Mouse (Mus musculus) heart, embryonic 15.5 days (tissue): ENCODE results near the gene AA986860. TPM values are rescaled to one million over a fixed set of nuclear protein-coding genes. Genes with fewer than 3 reads are reported as not detected.

Experiments
- ATAC-seq: fragments of 200-750 bp; cut with Nextera tagmentation; replicated peaks from 2 replicates; pipeline ENCODE4 v1.8.0; 2017; ENCODE audit warnings: low read depth, moderate TSS enrichment; ENCODE audit not compliant: insufficient number of reproducible peaks, insufficient read depth, low FRiP score
- H3K27ac ChIP-seq: fragments of 300-500 bp; sonication (generic); 2 replicates; pipeline ENCODE4 v1.5.1; 2015; ENCODE audit warnings: mild to moderate bottlenecking, inconsistent platforms
- H3K27me3 ChIP-seq: fragments of 300-500 bp; sonication (generic); 2 replicates; pipeline ENCODE4 v1.6.1; 2015; ENCODE audit warnings: inconsistent platforms
- H3K36me3 ChIP-seq: fragments of 300-500 bp; sonication (generic); 2 replicates; pipeline ENCODE4 v1.6.1; 2015; ENCODE audit warnings: mild to moderate bottlenecking, inconsistent platforms
- H3K4me1 ChIP-seq: fragments of 300-500 bp; sonication (generic); replicated peaks from 2 replicates; pipeline ENCODE4 v1.6.1; 2015; ENCODE audit warnings: inconsistent platforms
- H3K4me2 ChIP-seq: fragments of 300-500 bp; sonication (generic); 2 replicates; pipeline ENCODE4 v1.6.1; 2015; ENCODE audit warnings: inconsistent platforms, mild to moderate bottlenecking, moderate library complexity
- H3K4me3 ChIP-seq: fragments of 300-500 bp; sonication (generic); 2 replicates; pipeline ENCODE4 v1.5.1; 2015; ENCODE audit warnings: mild to moderate bottlenecking, inconsistent platforms
- H3K9ac ChIP-seq: fragments of 300-500 bp; sonication (generic); 2 replicates; pipeline ENCODE4 v1.6.1; 2015; ENCODE audit warnings: mild to moderate bottlenecking, inconsistent platforms
- H3K9me3 ChIP-seq: fragments of 300-500 bp; sonication (generic); replicated peaks from 2 replicates; pipeline ENCODE4 v1.6.1; 2016; ENCODE audit warnings: inconsistent platforms
- WGBS: fragments of 180-500 bp; shearing (Covaris S2); methylation state at CpG from one replicate; pipeline ENCODE4 v1.1.7; 2015; ENCODE audit warnings: mixed read lengths; 5-methylcytosine and 5-hydroxymethylcytosine counted together
- polyA plus RNA-seq: library from polyadenylated mRNA; unstranded; fragments of >200 nt; fragmentation: Nextera tagmentation; extraction: Ambion mirVana; gene quantifications from 2 replicates; pipeline ENCODE4 v1.2.1, GENCODE M21; 2015

The AA986860 gene
- polyA plus RNA-seq, result 0.89 and 2.0 TPM in 2 replicates

- Histone ChIP-seq H3K4me2 (peak within 1 kb of the TSS; percentile 56), H3K27ac (no peak within 1 kb of the TSS), H3K27me3 (no peaks in the 10 kb centered on the region), H3K4me3 (peak within 1 kb of the TSS; percentile 17), H3K9ac (no peak within 1 kb of the TSS), H3K4me1 (peaks cover 19% of the 10 kb centered on the region), H3K36me3 (no peaks in the 10 kb centered on the region), H3K9me3 (no peaks in the 10 kb centered on the region)
- 11% methylated on average over 10 of the region's 10 CpGs for WGBS
- peak; percentile 71; the same call in 1 of the 2 replicates for ATAC-seq
These were observed at the start of gene AA986860 for GRCm38 (mm10) chr1:130731741-130732337. AA986860 (plus strand) TSS chr1:130731976.

GRCm38 (mm10) chr1:130683905-130684304 lies 47.9 kb upstream of the AA986860 start:
- ATAC-seq, result no peak
- no peaks in the 10 kb centered on the region for H3K36me3 ChIP-seq
- H3K4me3 ChIP-seq, result no peak overlapping the region
- H3K4me2 ChIP-seq, result no peak overlapping the region
- H3K9ac ChIP-seq, result no peak overlapping the region
- H3K27me3 ChIP-seq, result no peaks in the 10 kb centered on the region
- 45% methylated on average over 1 of the region's 1 CpGs for WGBS
- H3K9me3 ChIP-seq, result no peaks in the 10 kb centered on the region
- H3K27ac ChIP-seq, result no peak overlapping the region
- no peaks in the 10 kb centered on the region for H3K4me1 ChIP-seq

GRCm38 (mm10) chr1:130698601-130699000 lies 33.2 kb upstream of the AA986860 start:
- Histone ChIP-seq H3K4me3 (no peak overlapping the region), H3K4me1 (no peaks in the 10 kb centered on the region), H3K27me3 (no peaks in the 10 kb centered on the region), H3K9ac (no peak overlapping the region), H3K36me3 (peaks cover 47% of the 10 kb centered on the region), H3K4me2 (no peak overlapping the region), H3K9me3 (no peaks in the 10 kb centered on the region), H3K27ac (no peak overlapping the region)
- WGBS, result 91% methylated on average over 5 of the region's 5 CpGs
- no peak for ATAC-seq

GRCm38 (mm10) chr1:130699937-130700633 lies 31.7 kb upstream of the AA986860 start:
- Histone ChIP-seq H3K9ac (no peak overlapping the region), H3K4me3 (no peak overlapping the region), H3K27me3 (no peaks in the 10 kb centered on the region), H3K4me2 (no peak overlapping the region), H3K36me3 (peaks cover 49% of the 10 kb centered on the region), H3K27ac (no peak overlapping the region), H3K4me1 (no peaks in the 10 kb centered on the region), H3K9me3 (no peaks in the 10 kb centered on the region)
- ATAC-seq, result no peak
- WGBS, result 75% methylated on average over 10 of the region's 10 CpGs

GRCm38 (mm10) chr1:130701976-130702375 lies 29.8 kb upstream of the AA986860 start:
- no peaks in the 10 kb centered on the region for H3K27me3 ChIP-seq
- H3K36me3 ChIP-seq, result peaks cover 54% of the 10 kb centered on the region
- H3K4me3 ChIP-seq, result no peak overlapping the region
- no peak overlapping the region for H3K9ac ChIP-seq
- no peak for ATAC-seq
- H3K4me1 ChIP-seq, result no peaks in the 10 kb centered on the region
- WGBS, result 95% methylated on average over 11 of the region's 11 CpGs
- no peak overlapping the region for H3K27ac ChIP-seq
- H3K9me3 ChIP-seq, result no peaks in the 10 kb centered on the region
- no peak overlapping the region for H3K4me2 ChIP-seq

GRCm38 (mm10) chr1:130703613-130704012 lies 28.2 kb upstream of the AA986860 start:
- no peak for ATAC-seq
- Histone ChIP-seq H3K27me3 (no peaks in the 10 kb centered on the region), H3K4me3 (no peak overlapping the region), H3K4me1 (no peaks in the 10 kb centered on the region), H3K36me3 (peaks cover 52% of the 10 kb centered on the region), H3K9ac (no peak overlapping the region), H3K27ac (no peak overlapping the region), H3K4me2 (no peak overlapping the region), H3K9me3 (no peaks in the 10 kb centered on the region)
- WGBS, result 80% methylated on average over 2 of the region's 2 CpGs

GRCm38 (mm10) chr1:130710283-130711080 lies 21.3 kb upstream of the AA986860 start:
- no peak overlapping the region for H3K4me2 ChIP-seq
- no peak overlapping the region for H3K4me3 ChIP-seq
- H3K27ac ChIP-seq, result no peak overlapping the region
- H3K4me1 ChIP-seq, result peaks cover 7% of the 10 kb centered on the region; the same call in 1 of the 2 replicates
- H3K27me3 ChIP-seq, result no peaks in the 10 kb centered on the region
- WGBS, result 78% methylated on average over 22 of the region's 22 CpGs
- no peak for ATAC-seq
- no peaks in the 10 kb centered on the region for H3K9me3 ChIP-seq
- H3K36me3 ChIP-seq, result peaks cover 19% of the 10 kb centered on the region
- no peak overlapping the region for H3K9ac ChIP-seq

GRCm38 (mm10) chr1:130714046-130714445 lies 17.7 kb upstream of the AA986860 start:
- H3K4me2 ChIP-seq, result no peak overlapping the region
- WGBS, result 87% methylated on average over 4 of the region's 4 CpGs
- H3K9me3 ChIP-seq, result no peaks in the 10 kb centered on the region
- no peak for ATAC-seq
- no peak overlapping the region for H3K9ac ChIP-seq
- H3K27ac ChIP-seq, result no peak overlapping the region
- peaks cover 20% of the 10 kb centered on the region for H3K4me1 ChIP-seq
- H3K27me3 ChIP-seq, result no peaks in the 10 kb centered on the region
- H3K4me3 ChIP-seq, result no peak overlapping the region
- H3K36me3 ChIP-seq, result 0 out of 2 replicates have a peak, but pooled peaks cover 6% of the 10 kb centered on the region

GRCm38 (mm10) chr1:130715561-130716217 lies 16.1 kb upstream of the AA986860 start, which contains the start of gene Gm29427:
Gm29427 (minus strand) TSS chr1:130715799.
- peak; percentile 89 for ATAC-seq

GRCm38 (mm10) chr1:130716218-130716512 lies 15.6 kb upstream of the AA986860 start:
- Histone ChIP-seq H3K27ac (peak overlapping the region; percentile 91), H3K36me3 (0 out of 2 replicates have a peak, but pooled peaks cover 8% of the 10 kb centered on the region), H3K4me2 (peak overlapping the region; percentile 95), H3K4me1 (peaks cover 19% of the 10 kb centered on the region), H3K27me3 (no peaks in the 10 kb centered on the region), H3K9me3 (no peaks in the 10 kb centered on the region), H3K9ac (peak overlapping the region; percentile 97), H3K4me3 (peak overlapping the region; percentile 99)
- WGBS, result under 1% methylated on average over 3 of the region's 3 CpGs
- no peak for ATAC-seq

More at GRCm38 (mm10) chr1:130715561-130716217, 16.1 kb upstream of the AA986860 start, which contains the start of gene Gm29427:
- Histone ChIP-seq H3K9ac (peak within 1 kb of the TSS; percentile 97), H3K4me1 (peaks cover 20% of the 10 kb centered on the region), H3K4me3 (peak within 1 kb of the TSS; percentile 99), H3K27ac (peak within 1 kb of the TSS; percentile 91), H3K36me3 (0 out of 2 replicates have a peak, but pooled peaks cover 8% of the 10 kb centered on the region), H3K27me3 (no peaks in the 10 kb centered on the region), H3K9me3 (no peaks in the 10 kb centered on the region), H3K4me2 (peak within 1 kb of the TSS; percentile 95)
- under 1% methylated on average over 38 of the region's 38 CpGs for WGBS
